Mouse (Mus musculus): ENCODE measurements around the gene Shisa8. TPM values are rescaled to one million over a fixed set of nuclear protein-coding genes. Genes with fewer than 3 reads are reported as not detected.

Gene Shisa8
- polyA plus RNA-seq, 1 experiment: 0.13 TPM

- H3K27me3 ChIP-seq (ENCODE audit: control insufficient read depth, insufficient read depth, insufficient read length): no peaks in the 10 kb centered on the region
- peak overlapping the region; percentile 54 for H3K4me2 ChIP-seq (ENCODE audit: low read depth)
- H3K36me3 ChIP-seq (ENCODE audit: control insufficient read depth, insufficient read depth): no peaks in the 10 kb centered on the region
- no peak overlapping the region for H3ac ChIP-seq (ENCODE audit: control insufficient read depth, insufficient read length)
- H3K79me2 ChIP-seq (ENCODE audit: control insufficient read depth, insufficient read depth): no peaks in the 10 kb centered on the region
- TF ChIP-seq USF1 (IDR thresholded peaks at IDR 0.05; ENCODE audit: low read depth) (no peak), MYOD1 (IDR thresholded peaks at IDR 0.05; ENCODE audit: control insufficient read depth in 1 of 3, insufficient read length in 2 of 3, low read depth in 2 of 3) (no peak), MYOG (IDR thresholded peaks at IDR 0.05; ENCODE audit: control insufficient read depth in 1 of 3, insufficient read depth in 1 of 3, insufficient read length in 2 of 3, low read depth in 2 of 3) (no peak), TCF3 (IDR thresholded peaks at IDR 0.05; ENCODE audit: insufficient read length, low read depth) (no peak), CEBPB (IDR thresholded peaks at IDR 0.05; ENCODE audit: insufficient read depth, poor library complexity, severe bottlenecking) (no peak), MAX (IDR thresholded peaks at IDR 0.05; ENCODE audit: low read depth) (no peak), POLR2AphosphoS2 (IDR thresholded peaks at IDR 0.05; ENCODE audit: insufficient read length, low read depth) (no peak), E2F4 (IDR thresholded peaks at IDR 0.05; ENCODE audit: insufficient read depth) (no peak), SRF (IDR thresholded peaks at IDR 0.05; ENCODE audit: control insufficient read depth, insufficient read length, low read depth) (no peak), TCF12 (IDR thresholded peaks at IDR 0.05; ENCODE audit: insufficient read depth, poor library complexity, severe bottlenecking) (no peak), REST (IDR thresholded peaks at IDR 0.05; ENCODE audit: insufficient read depth, insufficient read length) (no peak), POLR2A (IDR thresholded peaks at IDR 0.05; ENCODE audit: insufficient read length, low read depth) (no peak)
- peak overlapping the region; percentile 9 for H3K4me3 ChIP-seq
Measured at GRCm38 (mm10) chr15:82224602-82225215, 12.1 kb upstream of the Shisa8 start.

GRCm38 (mm10) chr15:82223657-82224601 is 11.3 kb upstream of the Shisa8 start, which contains the start of gene Tnfrsf13c:
TSS of gene Tnfrsf13c (minus strand) at chr15:82224369.
- Histone ChIP-seq H3K36me3 (ENCODE audit: control insufficient read depth, insufficient read depth) (no peaks in the 10 kb centered on the region), H3K4me2 (ENCODE audit: low read depth) (peak within 1 kb of the TSS; percentile 54), H3K27me3 (ENCODE audit: control insufficient read depth, insufficient read depth, insufficient read length) (no peaks in the 10 kb centered on the region), H3K79me2 (ENCODE audit: control insufficient read depth, insufficient read depth) (no peaks in the 10 kb centered on the region), H3K4me3 (peak within 1 kb of the TSS; percentile 9), H3ac (ENCODE audit: control insufficient read depth, insufficient read length) (no peak within 1 kb of the TSS)
- peak in 2 of 3 experiments; percentile 50 for TF ChIP-seq MYOG (IDR thresholded peaks at IDR 0.05; ENCODE audit: control insufficient read depth in 1 of 3, insufficient read depth in 1 of 3, insufficient read length in 2 of 3, low read depth in 2 of 3)
- no peak for TF ChIP-seq POLR2AphosphoS2 (IDR thresholded peaks at IDR 0.05; ENCODE audit: insufficient read length, low read depth)
- TF ChIP-seq MAX (IDR thresholded peaks at IDR 0.05; ENCODE audit: low read depth): no peak
- TF ChIP-seq SRF (IDR thresholded peaks at IDR 0.05; ENCODE audit: control insufficient read depth, insufficient read length, low read depth): no peak
- no peak for TF ChIP-seq REST (IDR thresholded peaks at IDR 0.05; ENCODE audit: insufficient read depth, insufficient read length)
- TF ChIP-seq MYOD1 (IDR thresholded peaks at IDR 0.05; ENCODE audit: control insufficient read depth in 1 of 3, insufficient read length in 2 of 3, low read depth in 2 of 3): peak in 1 of 3 experiments; percentile 32
- TF ChIP-seq POLR2A (IDR thresholded peaks at IDR 0.05; ENCODE audit: insufficient read length, low read depth): no peak

- Histone ChIP-seq H3K4me2 (ENCODE audit: low read depth) (no peak overlapping the region), H3K27me3 (ENCODE audit: control insufficient read depth, insufficient read depth, insufficient read length) (no peaks in the 10 kb centered on the region), H3K36me3 (ENCODE audit: control insufficient read depth, insufficient read depth) (no peaks in the 10 kb centered on the region), H3K79me2 (ENCODE audit: control insufficient read depth, insufficient read depth) (no peaks in the 10 kb centered on the region), H3ac (ENCODE audit: control insufficient read depth, insufficient read length) (no peak overlapping the region), H3K4me3 (peak overlapping the region; percentile 9)
- TF ChIP-seq TCF12 (IDR thresholded peaks at IDR 0.05; ENCODE audit: insufficient read depth, poor library complexity, severe bottlenecking) (no peak), POLR2AphosphoS2 (IDR thresholded peaks at IDR 0.05; ENCODE audit: insufficient read length, low read depth) (no peak), E2F4 (IDR thresholded peaks at IDR 0.05; ENCODE audit: insufficient read depth) (no peak), MYOD1 (IDR thresholded peaks at IDR 0.05; ENCODE audit: control insufficient read depth in 1 of 3, insufficient read length in 2 of 3, low read depth in 2 of 3) (no peak), REST (IDR thresholded peaks at IDR 0.05; ENCODE audit: insufficient read depth, insufficient read length) (no peak), SRF (IDR thresholded peaks at IDR 0.05; ENCODE audit: control insufficient read depth, insufficient read length, low read depth) (no peak), CEBPB (IDR thresholded peaks at IDR 0.05; ENCODE audit: insufficient read depth, poor library complexity, severe bottlenecking) (no peak), TCF3 (IDR thresholded peaks at IDR 0.05; ENCODE audit: insufficient read length, low read depth) (no peak), POLR2A (IDR thresholded peaks at IDR 0.05; ENCODE audit: insufficient read length, low read depth) (no peak), USF1 (IDR thresholded peaks at IDR 0.05; ENCODE audit: low read depth) (no peak), MYOG (IDR thresholded peaks at IDR 0.05; ENCODE audit: control insufficient read depth in 1 of 3, insufficient read depth in 1 of 3, insufficient read length in 2 of 3, low read depth in 2 of 3) (no peak), MAX (IDR thresholded peaks at IDR 0.05; ENCODE audit: low read depth) (no peak)
Measured at GRCm38 (mm10) chr15:82223251-82223650, 10.6 kb upstream of the Shisa8 start.

- H3K4me2 ChIP-seq (ENCODE audit: low read depth): no peak overlapping the region
- TF ChIP-seq POLR2A (IDR thresholded peaks at IDR 0.05; ENCODE audit: insufficient read length, low read depth) (no peak), USF1 (IDR thresholded peaks at IDR 0.05; ENCODE audit: low read depth) (no peak), TCF12 (IDR thresholded peaks at IDR 0.05; ENCODE audit: insufficient read depth, poor library complexity, severe bottlenecking) (peak; percentile 33), MYOD1 (IDR thresholded peaks at IDR 0.05; ENCODE audit: control insufficient read depth in 1 of 3, insufficient read length in 2 of 3, low read depth in 2 of 3) (peak; percentile 75 to 82 (median 81))
- H3K27me3 ChIP-seq (ENCODE audit: control insufficient read depth, insufficient read depth, insufficient read length): no peaks in the 10 kb centered on the region
- no peak overlapping the region for H3ac ChIP-seq (ENCODE audit: control insufficient read depth, insufficient read length)
- no peaks in the 10 kb centered on the region for H3K79me2 ChIP-seq (ENCODE audit: control insufficient read depth, insufficient read depth)
- H3K36me3 ChIP-seq (ENCODE audit: control insufficient read depth, insufficient read depth): no peaks in the 10 kb centered on the region
- H3K4me3 ChIP-seq: no peak overlapping the region
Measured at GRCm38 (mm10) chr15:82221104-82221860, 8.7 kb upstream of the Shisa8 start.

Data from myocyte (in vitro differentiated cells).